Mouse (Mus musculus): ENCODE results near the gene Smad6.

Gene Smad6

DNA sequence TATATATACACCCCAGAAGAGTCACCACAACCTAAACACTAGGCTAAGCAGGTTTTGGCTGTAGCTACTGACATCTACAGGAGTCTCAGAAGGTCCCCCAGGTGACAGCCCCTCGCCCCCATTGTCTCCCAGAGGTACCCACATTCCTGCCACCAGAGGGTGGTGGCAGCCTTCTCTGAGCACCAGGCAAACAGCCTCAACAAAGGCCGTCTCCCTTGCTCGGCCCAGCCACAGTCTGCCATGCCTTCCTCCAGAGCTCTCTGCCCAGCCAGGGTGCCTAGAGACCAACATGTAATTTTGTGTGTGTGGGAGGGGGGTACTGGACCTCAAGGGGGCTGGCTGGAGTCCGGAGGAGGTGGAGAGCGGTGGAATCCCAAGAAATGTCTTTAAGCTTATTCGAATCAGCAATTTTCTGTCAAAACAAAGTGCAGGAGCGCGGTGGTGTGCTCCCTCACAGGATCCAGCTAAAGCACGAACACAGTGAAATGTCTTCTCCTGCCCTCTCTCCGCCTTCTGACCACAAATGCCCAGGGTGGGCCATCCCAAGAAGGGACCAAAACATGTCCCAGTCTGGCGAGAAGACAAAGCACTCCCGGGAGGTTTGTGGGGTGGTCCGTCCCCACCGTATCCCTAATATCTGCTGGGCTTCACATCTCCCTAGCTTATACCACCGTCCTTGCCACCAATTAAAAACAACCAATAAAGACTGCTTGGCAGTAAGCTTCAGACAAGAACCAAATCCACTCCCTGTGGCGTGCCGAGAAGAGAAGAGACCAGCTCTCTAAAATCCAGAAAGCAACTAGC lies 62.5 kb downstream of the Smad6 start:
- no peak for DNase-seq (ENCODE audit: low spot score)

DNA sequence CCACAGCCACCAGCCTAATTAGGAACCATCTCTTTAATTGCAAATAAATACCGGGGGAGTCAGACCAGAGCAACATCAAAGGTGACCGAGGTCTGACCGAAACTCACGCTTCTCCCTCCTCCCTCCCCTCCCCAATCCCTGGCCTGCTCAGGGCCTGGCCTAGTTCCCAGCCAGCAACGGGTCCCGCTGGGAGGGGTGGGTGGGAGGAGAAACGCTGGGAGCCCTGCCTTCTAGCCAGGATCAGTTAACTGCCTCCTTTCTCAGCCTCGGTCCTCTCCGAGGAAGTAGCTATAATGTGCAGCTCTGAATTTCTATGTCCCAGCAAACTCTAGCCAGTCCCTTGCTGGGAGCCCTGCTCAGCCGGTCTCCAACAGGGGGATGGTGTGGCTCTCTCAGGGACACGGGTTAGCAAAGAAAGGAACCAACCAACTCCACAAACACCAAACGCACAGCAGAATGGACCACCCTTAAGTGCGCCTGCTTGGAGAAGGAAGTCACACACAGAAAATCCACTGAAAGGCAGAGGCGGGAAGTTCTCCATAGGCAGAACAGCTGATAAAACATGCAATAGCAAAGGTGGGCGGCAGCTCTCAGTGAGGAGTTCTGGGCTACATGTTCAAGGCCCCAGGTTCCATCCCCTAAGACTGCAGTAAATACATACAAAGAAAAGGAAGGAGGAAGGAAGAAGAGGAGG lies 63.4 kb downstream of the Smad6 start:
- no peak for DNase-seq (ENCODE audit: low spot score)

DNA sequence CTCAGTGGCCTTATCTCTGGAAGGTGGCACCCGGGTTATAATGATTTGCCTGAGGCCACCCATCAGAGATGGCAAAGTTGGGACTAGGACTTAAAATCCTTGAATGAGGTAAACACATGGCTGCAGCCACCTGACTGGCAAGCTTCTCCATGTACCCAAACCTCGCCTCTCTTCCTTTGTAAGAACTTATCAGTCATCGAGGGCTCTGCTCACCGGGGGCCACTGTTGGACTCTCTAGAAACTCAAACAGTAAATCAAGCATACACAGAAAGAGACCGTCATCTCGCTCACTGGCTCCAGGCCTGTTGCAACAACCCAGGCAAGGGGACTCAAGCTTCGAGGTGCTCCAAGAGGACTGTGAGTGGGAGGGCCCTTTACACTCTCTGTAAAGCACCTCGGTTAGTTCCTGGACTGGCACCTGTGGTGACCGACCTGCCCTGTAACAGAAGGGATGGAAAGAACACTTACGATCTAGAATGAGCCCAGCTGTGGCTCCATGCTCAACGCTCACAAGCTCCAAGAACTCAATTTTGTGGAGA lies 64.1 kb downstream of the Smad6 start:
- no peak for DNase-seq (ENCODE audit: low spot score)

DNA sequence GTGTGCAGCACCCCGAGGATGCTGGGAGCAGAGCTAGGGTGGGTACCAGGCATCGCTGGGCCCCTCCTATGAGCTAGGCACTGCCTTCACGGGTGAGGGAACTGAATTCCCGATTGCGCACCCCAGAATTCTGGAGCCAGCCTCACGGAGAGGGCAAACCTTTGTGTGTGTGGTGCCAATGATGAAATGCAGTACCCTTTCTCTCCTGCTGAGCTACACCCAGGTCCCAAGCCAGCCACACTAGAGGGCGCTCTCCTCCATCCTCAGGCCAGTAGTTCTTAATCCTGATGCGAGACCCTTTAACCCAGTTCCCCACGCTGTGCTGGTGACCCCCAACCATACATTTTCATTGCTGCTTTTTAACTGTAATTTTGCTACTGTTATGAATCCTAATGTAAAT lies 65.8 kb downstream of the Smad6 start:
- DNase-seq (ENCODE audit: low spot score) = peak; percentile 50

DNA sequence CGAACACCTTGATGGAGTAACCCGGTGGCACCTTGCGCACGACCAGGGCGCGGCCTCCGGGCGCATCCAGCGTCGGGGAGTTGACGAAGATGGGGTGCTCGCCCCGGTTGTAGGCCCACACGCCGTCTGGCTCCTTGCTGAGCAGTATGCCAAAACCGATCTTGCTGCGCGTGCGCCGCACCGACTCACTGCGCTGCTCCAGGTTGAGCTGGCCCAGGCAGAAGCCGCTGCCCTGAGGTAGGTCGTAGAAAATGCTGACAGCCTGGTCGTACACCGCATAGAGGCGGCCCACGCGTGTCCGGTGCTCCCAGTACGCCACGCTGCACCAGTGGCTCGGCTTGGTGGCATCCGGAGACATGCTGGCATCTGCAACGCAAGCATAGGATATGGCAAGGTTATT lies 68.2 kb downstream of the Smad6 start:
- no peak for DNase-seq (ENCODE audit: low spot score)

DNA sequence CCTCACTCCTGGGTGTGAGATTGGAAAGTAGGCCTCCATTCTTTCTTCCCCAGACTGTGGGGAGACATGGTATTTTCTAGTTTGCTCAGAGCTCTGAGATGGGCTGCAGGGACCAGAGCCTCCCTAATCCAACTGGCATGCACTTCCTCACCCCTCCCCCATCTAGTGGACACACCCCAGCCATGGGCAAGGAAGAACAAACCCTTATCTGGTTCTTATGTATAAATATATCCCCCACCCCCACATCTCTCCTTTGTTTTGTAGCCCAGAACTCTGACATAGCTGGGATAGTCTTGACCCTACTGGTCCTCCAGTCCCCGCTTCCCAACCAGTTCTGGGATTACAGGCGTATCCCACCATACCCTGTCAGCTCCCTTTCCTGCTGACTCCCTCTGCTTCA lies 69.3 kb downstream of the Smad6 start:
- no peak for DNase-seq (ENCODE audit: low spot score)

DNA sequence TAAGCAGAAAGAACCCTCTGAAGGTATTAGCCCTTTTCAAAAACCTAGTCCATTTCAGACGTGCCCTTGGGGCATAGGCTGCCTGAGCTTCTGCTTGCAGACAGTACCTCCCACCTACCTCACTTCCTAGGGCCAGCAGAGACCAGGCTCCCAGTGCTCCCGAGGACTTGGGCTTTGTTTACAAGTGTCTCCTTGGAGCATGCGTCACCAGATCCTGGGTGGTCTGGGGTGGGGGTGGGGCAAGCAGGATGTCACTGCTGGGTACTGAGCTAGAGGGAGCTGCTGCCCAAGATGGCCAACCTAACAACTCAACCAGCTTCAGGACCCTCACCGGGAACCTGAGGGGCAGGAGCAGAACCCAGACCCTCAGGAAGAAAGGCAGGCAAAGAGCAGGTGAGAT lies 71.5 kb downstream of the Smad6 start:
- no peak for DNase-seq (ENCODE audit: low spot score)

DNA sequence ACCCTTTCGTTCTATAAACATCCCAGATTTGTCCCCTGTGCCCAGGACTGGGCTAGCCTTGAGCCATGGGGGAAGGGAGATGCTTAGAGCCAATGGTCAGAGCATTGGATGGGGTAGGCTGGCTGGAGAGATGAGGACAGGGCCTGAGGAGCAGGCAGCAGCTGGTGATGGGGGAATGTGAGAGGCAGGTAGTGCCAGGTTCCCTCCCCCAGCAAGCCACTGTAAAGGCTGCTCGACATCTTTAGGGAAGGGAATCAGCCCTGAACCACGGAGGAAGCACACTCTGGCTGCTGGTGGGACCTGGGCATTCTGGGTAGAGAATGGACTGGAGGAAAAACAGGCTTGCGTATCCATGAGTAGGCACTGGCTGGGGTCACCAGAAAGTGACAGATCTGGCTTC lies 72.5 kb downstream of the Smad6 start:
- no peak for DNase-seq (ENCODE audit: low spot score)

DNA sequence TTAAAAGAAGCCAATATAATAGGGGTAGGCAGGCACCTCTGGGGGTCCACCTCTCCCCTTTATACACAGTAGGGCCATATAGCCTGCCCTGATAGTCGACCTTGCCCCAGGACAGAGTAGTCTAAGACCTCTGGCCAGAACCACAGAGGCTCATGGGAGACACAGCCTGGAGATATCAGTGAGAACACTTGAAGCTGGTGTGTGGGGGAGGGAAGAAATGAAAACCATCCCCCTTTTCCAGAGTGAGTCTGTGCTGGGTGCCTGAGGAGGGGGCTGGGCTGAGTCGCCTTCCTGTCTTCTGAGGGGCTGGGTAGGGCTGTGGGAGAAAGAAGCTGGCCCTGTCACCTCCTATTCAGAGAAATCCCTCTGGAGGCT lies 79.3 kb downstream of the Smad6 start:
- DNase-seq (ENCODE audit: low spot score) = no peak

DNA sequence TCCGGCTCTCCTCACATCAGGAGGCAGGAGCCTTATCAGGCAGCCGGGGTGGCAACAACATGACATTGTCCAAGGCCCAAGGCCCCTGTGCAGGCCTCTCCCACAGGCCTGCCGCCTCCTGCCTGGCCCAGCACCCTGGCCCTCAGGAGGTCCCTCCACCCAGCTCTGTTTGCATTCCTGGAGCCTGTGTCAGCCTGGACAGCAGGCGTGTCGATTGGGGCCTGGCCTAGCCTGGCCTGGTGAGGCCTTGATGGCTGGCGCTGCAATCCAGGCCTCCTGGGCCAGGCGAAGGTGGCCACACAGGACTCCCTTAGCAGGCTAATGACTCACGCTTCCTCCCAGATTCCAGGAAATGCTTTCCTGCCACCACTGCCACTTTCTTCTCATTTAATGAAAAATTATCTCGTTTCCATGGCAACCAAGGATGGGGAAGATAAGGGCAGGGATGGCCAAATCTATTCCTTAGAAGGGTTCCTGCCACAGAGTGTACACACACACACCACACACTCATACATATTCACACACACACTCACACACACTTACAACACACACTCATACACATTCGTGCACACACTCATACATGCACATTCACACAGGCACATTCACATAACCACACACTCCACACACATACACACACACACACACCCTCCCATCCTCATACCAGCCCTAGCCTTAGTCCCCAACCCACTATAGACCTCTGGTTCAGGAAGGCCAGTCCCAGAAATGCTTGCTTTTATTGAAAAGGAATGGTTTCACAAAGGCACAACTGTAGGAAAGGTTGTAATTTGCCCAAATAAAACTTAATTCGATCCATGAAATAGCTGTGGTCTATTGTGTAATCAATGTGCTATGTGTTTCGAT lies 79.9 kb downstream of the Smad6 start:
- DNase-seq (ENCODE audit: low spot score) = no peak

DNA sequence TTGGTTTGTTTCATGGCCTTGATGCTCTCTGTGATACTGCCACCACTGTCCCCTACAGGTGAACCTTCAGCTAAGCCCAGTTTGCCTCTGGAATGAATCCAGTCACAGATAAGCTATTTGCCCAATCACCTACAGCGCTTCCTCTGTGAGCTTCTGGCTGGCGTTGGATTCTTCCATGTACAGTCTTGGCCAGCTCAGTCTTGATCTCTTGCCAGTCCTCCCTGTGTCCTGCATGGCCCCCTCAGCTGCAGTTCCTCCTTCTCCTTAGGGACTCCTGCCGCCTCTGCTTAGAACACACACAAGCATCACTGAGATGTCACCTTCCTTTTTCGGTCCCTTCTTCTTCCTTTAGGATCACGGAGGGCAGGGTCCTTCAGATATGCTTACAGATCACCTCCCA lies 85.6 kb downstream of the Smad6 start:
- DNase-seq (ENCODE audit: low spot score) = no peak

DNA sequence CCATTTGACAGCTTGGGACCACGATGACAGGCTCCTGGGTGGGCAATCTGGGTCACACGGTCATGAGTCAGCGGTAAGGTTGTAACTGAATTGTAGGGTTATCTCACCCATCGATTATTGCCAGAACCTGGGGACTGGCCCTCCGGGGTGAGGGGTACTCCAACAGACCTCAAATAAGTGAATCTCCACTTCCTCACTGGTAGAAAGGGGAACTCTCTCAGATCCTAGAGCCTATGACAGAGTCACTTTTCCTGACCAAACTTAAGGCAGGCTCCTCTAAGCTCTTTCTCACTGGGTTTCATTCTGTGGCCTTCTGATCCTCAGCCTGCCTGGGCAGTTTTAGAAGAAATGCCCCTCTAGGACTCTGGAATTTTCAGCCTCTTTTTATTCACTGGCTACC lies 88.8 kb downstream of the Smad6 start:
- DNase-seq (ENCODE audit: low spot score) = no peak

DNA sequence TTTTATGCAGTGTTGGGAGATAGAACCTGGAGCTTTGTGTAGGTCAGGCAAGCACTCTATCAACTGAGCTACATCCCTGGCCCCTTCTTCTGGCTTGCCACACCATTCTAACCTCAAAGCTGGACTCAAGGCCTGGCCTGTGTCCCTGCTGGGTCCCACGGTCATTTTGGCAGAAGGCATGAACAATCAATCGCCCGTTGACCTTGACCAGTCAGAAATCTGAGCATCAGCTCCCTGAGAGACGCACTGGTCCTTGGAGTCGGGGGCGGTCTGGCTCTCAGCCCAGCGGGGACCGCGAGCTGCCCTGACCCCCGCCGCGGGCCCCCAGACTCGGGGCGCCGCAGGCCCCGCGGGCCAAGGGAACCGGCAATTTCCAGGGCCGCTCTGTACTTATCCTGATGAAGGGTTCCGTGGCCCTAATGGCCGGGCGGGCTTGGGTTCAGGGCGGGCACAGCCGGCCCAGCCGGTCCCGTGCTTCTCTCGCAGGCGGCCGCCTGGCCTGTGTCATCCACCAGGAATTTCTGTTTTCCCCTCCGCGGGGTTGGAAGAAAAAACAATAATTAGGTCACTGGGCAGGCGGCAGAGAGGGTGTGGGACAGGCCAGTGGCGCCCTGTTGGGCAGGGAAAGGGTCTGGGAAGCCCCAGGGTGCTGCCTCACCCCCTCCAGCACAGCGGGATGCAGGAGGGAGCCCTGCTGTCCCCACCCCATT lies 94.4 kb downstream of the Smad6 start:
- DNase-seq (ENCODE audit: low spot score) = no peak

DNA sequence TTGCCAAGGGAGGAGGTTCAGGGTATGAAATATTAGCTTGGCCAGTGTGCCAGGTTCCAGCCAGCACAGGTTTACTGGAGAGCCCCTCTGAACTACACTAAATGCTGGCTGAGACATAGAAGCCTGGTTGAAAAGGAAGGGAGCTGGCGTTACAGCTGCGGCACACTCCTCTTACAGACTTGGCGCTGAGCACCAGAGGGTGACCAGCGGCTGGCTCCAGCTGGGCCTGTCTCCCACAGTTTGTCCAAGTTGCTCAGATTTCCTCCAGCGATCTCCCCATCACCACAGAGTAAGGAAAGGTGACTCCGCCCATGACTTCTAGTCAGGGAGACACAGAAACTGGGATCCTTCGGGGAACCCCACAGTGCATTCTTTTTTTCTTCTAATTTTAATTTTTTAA lies 95.5 kb downstream of the Smad6 start:
- no peak for DNase-seq (ENCODE audit: low spot score)

DNA sequence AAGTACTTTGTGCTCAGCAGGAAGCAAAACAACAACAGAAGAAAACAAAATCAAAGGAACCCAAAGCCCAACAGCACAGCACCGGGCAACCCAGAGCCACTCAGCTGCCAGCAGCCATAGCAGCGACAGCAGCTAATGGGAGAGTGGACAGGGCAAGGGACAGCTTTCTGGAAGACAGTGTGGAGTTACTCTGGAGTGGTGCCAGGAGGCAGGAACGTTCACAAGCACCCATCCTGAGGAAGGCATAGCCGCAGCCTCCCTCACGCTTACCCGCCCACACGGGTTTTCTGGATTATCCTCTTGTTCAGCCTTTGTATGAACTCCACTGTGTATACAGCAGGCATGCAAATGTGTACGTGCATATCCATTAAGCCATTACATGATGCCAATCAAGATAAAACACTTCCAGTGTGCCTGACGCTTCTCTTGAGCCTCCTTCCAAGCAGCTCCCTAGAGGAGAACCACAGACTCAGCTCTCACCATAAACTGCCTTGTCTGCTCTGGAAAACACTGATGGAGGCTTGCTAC lies 98.6 kb downstream of the Smad6 start:
- DNase-seq (ENCODE audit: low spot score) = no peak

DNA sequence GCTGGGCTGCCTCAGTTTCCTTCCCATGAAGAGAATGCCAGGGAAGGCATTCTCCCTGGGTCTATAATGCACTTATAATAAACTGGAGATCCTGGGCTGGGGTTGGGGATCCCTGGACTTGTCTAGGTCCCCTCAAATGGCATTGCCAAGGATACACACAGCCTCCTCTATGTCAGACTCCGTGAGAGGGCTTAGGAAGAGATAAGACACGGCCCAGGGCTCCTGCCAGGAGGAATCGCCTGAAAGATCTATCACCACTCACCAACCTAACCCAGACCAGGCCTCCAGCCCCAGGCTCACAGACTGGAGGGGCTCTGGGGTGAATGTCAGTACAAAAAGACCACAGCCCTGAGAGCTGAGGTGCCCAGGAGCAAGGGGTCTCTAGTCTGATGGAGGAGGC lies 102.2 kb downstream of the Smad6 start:
- DNase-seq (ENCODE audit: low spot score) = no peak

DNA sequence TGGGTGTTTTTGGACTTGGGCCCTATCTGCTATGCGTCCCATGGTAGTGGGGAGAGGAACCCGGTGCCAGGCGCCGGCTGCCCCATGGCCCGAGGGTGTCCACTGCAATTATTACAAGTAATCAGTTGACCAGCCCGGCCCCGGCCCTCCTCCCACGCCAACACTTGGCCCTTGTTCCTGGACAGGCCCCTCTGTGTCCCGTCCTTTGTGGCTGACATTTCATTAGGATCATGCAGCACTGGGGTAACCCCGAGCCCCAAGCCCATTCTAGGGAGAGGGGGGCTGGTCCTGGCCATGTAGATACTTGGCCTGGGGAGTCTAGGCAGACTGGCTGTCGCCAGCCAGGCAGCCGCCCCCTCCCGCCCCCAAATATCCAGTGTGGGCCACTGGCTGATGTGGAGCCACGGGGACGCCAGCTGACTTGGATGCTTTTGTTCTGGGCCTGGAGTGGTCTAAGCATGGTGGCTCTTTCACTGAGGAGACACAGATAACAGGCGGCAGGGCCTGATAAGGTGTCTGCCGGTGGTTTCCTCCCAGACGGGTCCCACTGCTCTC lies 102.8 kb downstream of the Smad6 start:
- peak; percentile 22 for DNase-seq (ENCODE audit: low spot score)

DNA sequence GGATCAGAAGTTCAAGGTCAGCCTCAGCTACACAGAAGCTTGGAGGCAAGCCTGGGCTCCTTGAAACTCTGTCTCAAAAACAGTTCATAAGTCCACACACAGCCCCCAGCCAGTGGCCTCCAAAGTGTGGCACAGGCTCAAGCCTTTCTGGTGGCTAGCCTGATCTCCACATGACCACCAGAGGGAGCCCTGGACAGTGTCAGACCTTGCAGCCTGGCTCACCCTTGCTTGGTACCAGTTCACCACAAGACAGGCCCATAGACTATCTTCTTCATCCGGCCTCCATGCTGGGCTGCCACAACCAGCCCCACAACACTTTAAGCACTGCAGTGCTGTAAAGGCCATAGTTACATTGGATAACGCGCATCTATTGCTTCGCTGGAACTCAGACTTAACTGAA lies 103.6 kb downstream of the Smad6 start:
- DNase-seq (ENCODE audit: low spot score) = peak; percentile 66

DNA sequence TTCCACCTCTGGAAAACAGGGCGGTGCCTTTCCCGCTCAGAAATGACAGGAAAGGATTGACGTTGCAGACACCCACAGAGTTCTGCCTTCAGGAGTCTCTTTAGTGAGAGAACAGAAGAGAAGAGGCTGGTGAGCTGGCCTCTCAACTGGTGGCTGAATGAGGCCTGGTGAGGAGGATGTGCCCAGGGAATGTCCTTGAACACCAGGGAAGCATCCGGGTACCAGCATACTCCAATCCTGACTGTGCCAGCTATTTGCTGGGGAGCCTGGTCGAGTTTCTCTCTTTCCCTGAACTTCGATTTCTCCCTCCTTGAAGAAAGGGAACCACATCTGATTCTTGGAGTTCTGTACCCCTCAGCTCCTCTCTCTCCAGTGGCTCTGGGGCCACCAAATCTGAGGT lies 105.4 kb downstream of the Smad6 start:
- DNase-seq (ENCODE audit: low spot score) = no peak

DNA sequence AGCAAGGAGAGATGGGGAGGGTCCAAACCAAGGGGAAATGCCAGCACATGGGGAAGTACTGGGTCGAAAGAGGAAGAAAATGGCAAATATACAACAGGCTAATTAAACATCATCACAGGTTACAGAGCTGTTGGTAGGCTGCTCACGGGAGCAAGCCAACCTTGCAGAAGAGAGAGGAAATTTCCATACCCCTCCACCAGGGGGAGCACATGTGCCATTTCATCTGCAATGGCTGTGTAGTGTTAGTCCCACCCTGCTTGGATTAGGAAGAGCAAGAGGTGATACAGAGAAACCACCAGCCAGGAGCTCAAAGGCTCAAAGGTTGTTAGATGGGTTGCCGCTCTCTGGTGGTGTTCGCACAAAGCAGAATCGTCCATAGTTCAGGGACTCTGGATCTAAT lies 105.9 kb downstream of the Smad6 start:
- DNase-seq (ENCODE audit: low spot score) = peak; percentile 55

DNA sequence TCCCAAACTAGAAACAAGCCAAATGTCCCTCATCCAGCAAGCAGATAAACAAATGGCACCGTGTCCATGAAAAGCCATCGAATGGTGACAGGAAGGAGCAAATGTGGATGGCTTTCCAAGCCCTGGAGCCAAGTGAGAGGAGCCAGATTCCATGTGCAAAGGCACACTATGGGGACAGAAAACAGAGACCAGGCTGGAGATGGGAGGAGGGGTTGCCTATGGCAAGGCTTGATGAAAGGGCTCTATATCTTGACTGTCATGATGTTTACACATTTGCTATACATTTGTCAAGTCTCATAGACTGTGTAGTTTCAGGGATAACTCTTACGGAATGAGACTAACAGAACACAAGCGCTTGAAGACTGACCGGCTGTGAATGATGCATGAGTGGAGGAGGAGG lies 106.9 kb downstream of the Smad6 start:
- DNase-seq (ENCODE audit: low spot score) = no peak

All from c-Kit-positive CD71-positive TER-119-positive erythroid progenitor cells, embryonic 14.5 days (primary cell).